15 mouse cellular contexts compared by ENCODE assay signal in the genomic region with DNA sequence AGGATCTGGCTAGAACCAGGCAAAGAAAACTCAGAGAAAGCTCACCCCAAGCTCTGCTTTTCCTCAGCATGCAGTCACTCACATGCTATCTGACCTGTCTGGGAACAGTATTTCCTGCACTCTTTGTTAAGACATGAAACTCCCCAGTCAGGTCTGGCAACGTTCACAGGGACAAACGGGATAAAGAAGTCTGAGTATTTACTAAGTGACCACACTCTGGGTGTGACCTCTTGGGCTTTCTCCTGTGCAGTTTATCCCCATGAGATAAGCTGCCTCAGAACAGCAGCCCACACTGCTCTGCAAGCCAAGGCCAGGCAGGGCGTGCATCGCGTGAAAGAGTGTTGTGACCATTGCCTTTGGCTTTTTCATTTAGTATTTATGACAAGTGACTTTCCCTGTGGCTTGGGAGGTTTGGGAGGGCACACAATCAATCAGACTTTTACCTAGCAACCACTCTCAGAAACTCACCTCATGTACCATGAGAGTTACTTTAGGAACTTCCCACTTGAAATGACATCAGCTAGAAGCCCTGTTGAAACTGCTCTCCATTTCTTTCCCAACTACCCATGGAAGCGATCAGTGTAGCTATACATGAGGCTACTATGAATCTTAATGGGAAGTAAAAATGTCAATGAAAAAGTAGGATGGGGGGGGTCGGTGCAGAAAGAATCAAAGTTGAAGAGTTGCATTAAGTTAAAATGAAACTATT. TPM values are rescaled to one million over a fixed set of nuclear protein-coding genes. Genes with fewer than 3 reads are reported as not detected.
A peak's percentile ranks its signal among the peaks of the same experiment; 100 is the strongest.
DNase-seq lines count a peak whose midpoint lies in the region; ATAC-seq lines count a peak whose summit lies in the region.
"Had no signal": no experiment of that assay in that cellular context is flagged by ENCODE, and none has a peak within 500 bp of the region (broad histone marks: within the 10 kb centered on the region; RNA-seq: fewer than 3 reads in every experiment).

No protein-coding gene starts in this region.

- ATAC-seq in megakaryocyte, adult 5-6 weeks (ENCODE audit: poor library complexity, severe bottlenecking), result no peak

- peak; percentile 25 for DNase-seq in adrenal gland, adult 2 months
- no peak for DNase-seq in adrenal gland, postnatal 4 days (ENCODE audit: low spot score in 2 of 2)
- peak; percentile 39 for DNase-seq in fat pad, adult 2 months (ENCODE audit: extremely low read depth, low read depth, low spot score)
- DNase-seq in heart, postnatal 4 days, result peak; percentile 46
- DNase-seq in lung, postnatal 4 days, result peak; percentile 57 to 60
- DNase-seq in B cell, adult 2 months, result no peak
- DNase-seq in layer of hippocampus, postnatal 36 days, result no peak
- DNase-seq: spleen, adult 18-20 months had no signal

RNA-seq across cellular contexts. Expression of gene Gsta1, which starts 18.0 kb away (rescaled TPM):
- 1 to 10 TPM in 1 of 2 experiments, not detected in 1; 1.3 TPM for total RNA-seq in adrenal gland, adult 2 months (2021)
- polyA plus RNA-seq in adrenal gland, adult 2 months (2012; rRNA removed), result not detected in 2 replicates
- under 1 TPM in 1 of 2 experiments, not detected in 1; 0.36 TPM for total RNA-seq in adrenal gland, postnatal 4 days (2021)
- under 1 TPM in 1 of 2 experiments, not detected in 1; 0.41 TPM for total RNA-seq in heart, postnatal 4 days (2021)
- total RNA-seq in megakaryocyte, adult 5-6 weeks (2015), result not detected in 2 replicates
- total RNA-seq in megakaryocyte, adult 5-6 weeks (2017), result not detected in 2 replicates
- not detected for total RNA-seq in layer of hippocampus, postnatal 36 days (2021)
- total RNA-seq: gastrocnemius, postnatal 4 days had no signal
- polyA plus RNA-seq: cortical plate, adult 2 months; forebrain, embryonic 10.5 days; kidney, embryonic 14.5 days; neural tube, embryonic 13.5 days had no signal

RNA-seq across cellular contexts. Expression of gene Gsta4, which starts 29.9 kb away (rescaled TPM):
- total RNA-seq in adrenal gland, adult 2 months (2021), result 10 to 100 TPM; 48.8 to 52.0 TPM
- polyA plus RNA-seq in adrenal gland, adult 2 months (2012; rRNA removed), result 6.9 and 7.7 TPM in 2 replicates
- total RNA-seq in adrenal gland, postnatal 4 days (2021), result 10 to 100 TPM; 55.6 to 61.1 TPM
- 10 to 100 TPM; 66.4 to 68.2 TPM for total RNA-seq in heart, postnatal 4 days (2021)
- 0.27 TPM in 1 of 2 replicates, not detected in the other for total RNA-seq in megakaryocyte, adult 5-6 weeks (2015)
- not detected in 2 replicates for total RNA-seq in megakaryocyte, adult 5-6 weeks (2017)
- 10 to 100 TPM; 43.1 to 51.3 TPM for total RNA-seq in layer of hippocampus, postnatal 36 days (2021)

RNA-seq across cellular contexts. Expression of gene Gm3776, which starts 44.4 kb away (rescaled TPM):
- not detected for total RNA-seq in adrenal gland, adult 2 months (2021)
- polyA plus RNA-seq in adrenal gland, adult 2 months (2012; rRNA removed), result not detected in 2 replicates
- total RNA-seq in adrenal gland, postnatal 4 days (2021), result not detected
- total RNA-seq in heart, postnatal 4 days (2021), result not detected
- not detected in 2 replicates for total RNA-seq in megakaryocyte, adult 5-6 weeks (2015)
- not detected in 2 replicates for total RNA-seq in megakaryocyte, adult 5-6 weeks (2017)
- total RNA-seq in layer of hippocampus, postnatal 36 days (2021), result not detected
- total RNA-seq: gastrocnemius, postnatal 4 days; left cerebral cortex, adult 8-10 months had no signal
- polyA plus RNA-seq: cortical plate, adult 2 months; forebrain, embryonic 10.5 days; kidney, embryonic 14.5 days; neural tube, embryonic 13.5 days had no signal

Comparison
In these comparisons a context has a peak if more than half of its experiments do, and no peak if none do; other contexts are left out.
1. DNase-seq: peak in adrenal gland, adult 2 months (single experiment), fat pad, adult 2 months (single experiment), heart, postnatal 4 days (single experiment) and lung, postnatal 4 days (2 of 2); none in adrenal gland, postnatal 4 days (0 of 2), B cell, adult 2 months (0 of 2) and layer of hippocampus, postnatal 36 days (0 of 2).
2. RNA of gene Gsta4, which starts 29.9 kb away (total RNA-seq): 66.4 to 68.2 TPM in heart, postnatal 4 days, 55.6 to 61.1 TPM in adrenal gland, postnatal 4 days, 48.8 to 52.0 TPM in adrenal gland, adult 2 months and 43.1 to 51.3 TPM in layer of hippocampus, postnatal 36 days; 0.27 TPM in megakaryocyte, adult 5-6 weeks; every median in the first group is over 10 times any median in the second.